Mouse (Mus musculus) E14TG2a.4 (cell line): ENCODE results near the gene Klf13.

Source experiments
- CTCF ChIP-seq: conservative IDR thresholded peaks from 2 replicates; pipeline ENCODE4 v1.5.1; 2014; ENCODE audit warnings: low read length
- NANOG ChIP-seq: IDR thresholded peaks from 2 replicates; pipeline ENCODE4 v1.6.1; 2014; ENCODE audit warnings: borderline replicate concordance, low read length, mixed read lengths

GRCm38 (mm10) chr7:63861123-63861522, 77.6 kb downstream of the Klf13 start:
- TF ChIP-seq NANOG (no peak), CTCF (no peak)
